Mouse (Mus musculus): ENCODE results near the gene Gm20388. TPM values are rescaled to one million over a fixed set of nuclear protein-coding genes. Genes with fewer than 3 reads are reported as not detected.

The Gm20388 gene
- total RNA-seq, 1 experiment: 27.0 TPM

- TF ChIP-seq CHD2 (IDR thresholded peaks at IDR 0.05; ENCODE audit: low read depth, low read length) (no peak), ZNF384 (IDR thresholded peaks at IDR 0.05; ENCODE audit: low read depth, low read length) (peak; percentile 67), ZC3H11A (IDR thresholded peaks at IDR 0.05; ENCODE audit: borderline replicate concordance, low read depth, low read length) (peak; percentile 83)
Measured at GRCm38 (mm10) chr8:121751407-121751806, 1840.8 kb downstream of the Gm20388 start.

DNA sequence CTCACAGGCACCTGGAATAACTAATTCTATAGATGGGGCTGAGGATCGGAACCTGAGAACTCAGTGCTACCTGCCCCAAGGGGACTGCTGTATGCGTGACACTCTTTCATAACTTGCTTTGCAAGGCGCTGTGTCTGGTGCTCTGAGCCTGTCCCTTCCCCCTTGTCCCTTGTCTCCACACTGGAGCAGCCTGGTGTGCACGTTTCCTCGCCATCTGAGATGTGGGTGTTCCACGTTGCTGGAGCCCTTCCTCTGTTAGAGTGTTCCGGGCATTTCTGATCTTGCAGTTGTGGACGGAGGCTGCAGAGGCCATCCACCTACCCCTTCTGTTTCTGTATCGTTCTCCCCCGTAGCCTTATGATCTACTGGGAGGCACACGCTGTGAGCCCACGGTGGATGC is 1847.8 kb downstream of the Gm20388 start:
- in situ Hi-C loops (cut with MboI; ENCODE audit: low sequenced_read_pairs in 2 of 2, unreplicated experiment in 2 of 2): no loop called here
- Histone ChIP-seq H3K4me1 (ENCODE audit: control insufficient read depth in 2 of 2, insufficient read depth in 2 of 2, low read length in 2 of 2, poor library complexity in 1 of 2) (no peaks in the 10 kb centered on the region), H3K36me3 (ENCODE audit: control insufficient read depth, insufficient read depth, low read length, poor library complexity, severe bottlenecking) (no peaks in the 10 kb centered on the region), H3K9me3 (ENCODE audit: control insufficient read depth, insufficient read depth, low read depth, low read length) (no peaks in the 10 kb centered on the region), H3K9ac (ENCODE audit: insufficient read depth, low read depth, low read length, poor library complexity, severe bottlenecking) (no peak overlapping the region), H3K4me3 (ENCODE audit: insufficient read depth in 1 of 2, low read depth in 1 of 2, low read length in 2 of 2, poor library complexity in 1 of 2, severe bottlenecking in 1 of 2) (no peak overlapping the region), H3K27ac (ENCODE audit: insufficient read depth, low read depth, low read length, poor library complexity, severe bottlenecking) (no peak overlapping the region)
- no peak for DNase-seq (ENCODE audit: low read depth, low spot score)
- TF ChIP-seq HCFC1 (IDR thresholded peaks at IDR 0.05; ENCODE audit: borderline replicate concordance, insufficient read depth, low read length) (no peak), MAFK (IDR thresholded peaks at IDR 0.05; ENCODE audit: insufficient read depth, low read depth, low read length) (no peak), CHD2 (IDR thresholded peaks at IDR 0.05; ENCODE audit: low read depth, low read length) (no peak), ZNF384 (IDR thresholded peaks at IDR 0.05; ENCODE audit: low read depth, low read length) (no peak), ZC3H11A (IDR thresholded peaks at IDR 0.05; ENCODE audit: borderline replicate concordance, low read depth, low read length) (no peak)

More at GRCm38 (mm10) chr8:121751407-121751806, 1840.8 kb downstream of the Gm20388 start:
- DNase-seq (ENCODE audit: low read depth, low spot score): peak; percentile 90
- H3K9me3 ChIP-seq (ENCODE audit: control insufficient read depth, insufficient read depth, low read depth, low read length): no peaks in the 10 kb centered on the region
- H3K27ac ChIP-seq (ENCODE audit: insufficient read depth, low read depth, low read length, poor library complexity, severe bottlenecking): no peak overlapping the region
- in situ Hi-C loops (cut with MboI; ENCODE audit: low sequenced_read_pairs in 2 of 2, unreplicated experiment in 2 of 2): no loop called here
- H3K36me3 ChIP-seq (ENCODE audit: control insufficient read depth, insufficient read depth, low read length, poor library complexity, severe bottlenecking): no peaks in the 10 kb centered on the region
- H3K9ac ChIP-seq (ENCODE audit: insufficient read depth, low read depth, low read length, poor library complexity, severe bottlenecking): no peak overlapping the region
- no peak overlapping the region for H3K4me3 ChIP-seq (ENCODE audit: insufficient read depth in 1 of 2, low read depth in 1 of 2, low read length in 2 of 2, poor library complexity in 1 of 2, severe bottlenecking in 1 of 2)
- H3K4me1 ChIP-seq (ENCODE audit: control insufficient read depth in 2 of 2, insufficient read depth in 2 of 2, low read length in 2 of 2, poor library complexity in 1 of 2): peaks cover 0 to 8% of the 10 kb centered on the region in 2 experiments; a peak in 1 of 4 replicates

DNA sequence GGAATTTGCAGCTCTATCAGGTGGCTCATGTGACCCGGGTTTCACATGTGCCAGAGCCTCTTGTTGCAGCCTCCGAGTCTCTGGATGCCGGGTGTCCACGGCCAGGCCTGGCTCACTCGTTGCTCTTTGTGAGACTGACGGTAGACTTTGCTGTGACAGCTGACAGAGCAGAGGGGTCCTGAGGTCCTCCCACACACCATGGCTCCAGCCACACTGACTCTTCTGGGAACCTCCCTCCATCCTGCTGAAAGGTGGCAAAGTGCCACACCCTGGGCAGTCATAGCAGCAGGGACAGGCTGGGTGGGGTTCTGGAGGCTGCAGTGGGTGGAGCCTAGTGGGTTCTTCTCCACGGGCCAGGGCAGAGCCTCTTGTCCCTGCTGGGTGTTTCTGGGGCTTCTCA is 1849.8 kb downstream of the Gm20388 start:
- no peak for DNase-seq (ENCODE audit: low read depth, low spot score)
- Histone ChIP-seq H3K4me3 (ENCODE audit: insufficient read depth in 1 of 2, low read depth in 1 of 2, low read length in 2 of 2, poor library complexity in 1 of 2, severe bottlenecking in 1 of 2) (no peak overlapping the region), H3K4me1 (ENCODE audit: control insufficient read depth in 2 of 2, insufficient read depth in 2 of 2, low read length in 2 of 2, poor library complexity in 1 of 2) (no peaks in the 10 kb centered on the region), H3K36me3 (ENCODE audit: control insufficient read depth, insufficient read depth, low read length, poor library complexity, severe bottlenecking) (no peaks in the 10 kb centered on the region), H3K9ac (ENCODE audit: insufficient read depth, low read depth, low read length, poor library complexity, severe bottlenecking) (no peak overlapping the region), H3K27ac (ENCODE audit: insufficient read depth, low read depth, low read length, poor library complexity, severe bottlenecking) (no peak overlapping the region), H3K9me3 (ENCODE audit: control insufficient read depth, insufficient read depth, low read depth, low read length) (no peaks in the 10 kb centered on the region)
- TF ChIP-seq CHD2 (IDR thresholded peaks at IDR 0.05; ENCODE audit: low read depth, low read length): no peak
- in situ Hi-C loops (cut with MboI; ENCODE audit: low sequenced_read_pairs in 2 of 2, unreplicated experiment in 2 of 2): no loop called here

DNA sequence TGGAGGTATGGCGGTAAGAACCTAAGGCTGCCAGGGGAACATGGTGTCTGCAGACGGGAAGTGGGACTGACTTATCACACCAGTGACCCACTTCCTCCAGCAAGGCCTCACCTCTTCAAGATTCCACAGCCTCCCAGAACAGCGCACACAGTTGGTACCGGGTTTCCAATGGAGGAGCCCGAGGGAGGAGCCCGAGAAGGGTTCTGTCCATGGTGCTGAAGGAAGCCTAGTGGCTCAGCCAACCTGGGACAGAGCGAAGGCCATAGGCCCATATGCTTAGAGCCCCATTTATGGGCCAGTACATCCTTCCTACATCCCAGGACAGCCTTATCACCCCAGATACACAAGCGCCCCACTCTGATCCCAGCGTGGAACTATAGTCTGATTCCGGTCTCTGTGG is 1850.8 kb downstream of the Gm20388 start:
- TF ChIP-seq CHD2 (IDR thresholded peaks at IDR 0.05; ENCODE audit: low read depth, low read length) (no peak), MAFK (IDR thresholded peaks at IDR 0.05; ENCODE audit: insufficient read depth, low read depth, low read length) (no peak), ZNF384 (IDR thresholded peaks at IDR 0.05; ENCODE audit: low read depth, low read length) (no peak), HCFC1 (IDR thresholded peaks at IDR 0.05; ENCODE audit: borderline replicate concordance, insufficient read depth, low read length) (no peak), ZC3H11A (IDR thresholded peaks at IDR 0.05; ENCODE audit: borderline replicate concordance, low read depth, low read length) (no peak)
- peak; percentile 81 for DNase-seq (ENCODE audit: low read depth, low spot score)
- H3K4me3 ChIP-seq (ENCODE audit: insufficient read depth in 1 of 2, low read depth in 1 of 2, low read length in 2 of 2, poor library complexity in 1 of 2, severe bottlenecking in 1 of 2): no peak overlapping the region
- H3K4me1 ChIP-seq (ENCODE audit: control insufficient read depth in 2 of 2, insufficient read depth in 2 of 2, low read length in 2 of 2, poor library complexity in 1 of 2): no peaks in the 10 kb centered on the region
- H3K9me3 ChIP-seq (ENCODE audit: control insufficient read depth, insufficient read depth, low read depth, low read length): no peaks in the 10 kb centered on the region
- in situ Hi-C loops (cut with MboI; ENCODE audit: low sequenced_read_pairs in 2 of 2, unreplicated experiment in 2 of 2): no loop called here
- no peak overlapping the region for H3K27ac ChIP-seq (ENCODE audit: insufficient read depth, low read depth, low read length, poor library complexity, severe bottlenecking)
- no peaks in the 10 kb centered on the region for H3K36me3 ChIP-seq (ENCODE audit: control insufficient read depth, insufficient read depth, low read length, poor library complexity, severe bottlenecking)
- H3K9ac ChIP-seq (ENCODE audit: insufficient read depth, low read depth, low read length, poor library complexity, severe bottlenecking): no peak overlapping the region

DNA sequence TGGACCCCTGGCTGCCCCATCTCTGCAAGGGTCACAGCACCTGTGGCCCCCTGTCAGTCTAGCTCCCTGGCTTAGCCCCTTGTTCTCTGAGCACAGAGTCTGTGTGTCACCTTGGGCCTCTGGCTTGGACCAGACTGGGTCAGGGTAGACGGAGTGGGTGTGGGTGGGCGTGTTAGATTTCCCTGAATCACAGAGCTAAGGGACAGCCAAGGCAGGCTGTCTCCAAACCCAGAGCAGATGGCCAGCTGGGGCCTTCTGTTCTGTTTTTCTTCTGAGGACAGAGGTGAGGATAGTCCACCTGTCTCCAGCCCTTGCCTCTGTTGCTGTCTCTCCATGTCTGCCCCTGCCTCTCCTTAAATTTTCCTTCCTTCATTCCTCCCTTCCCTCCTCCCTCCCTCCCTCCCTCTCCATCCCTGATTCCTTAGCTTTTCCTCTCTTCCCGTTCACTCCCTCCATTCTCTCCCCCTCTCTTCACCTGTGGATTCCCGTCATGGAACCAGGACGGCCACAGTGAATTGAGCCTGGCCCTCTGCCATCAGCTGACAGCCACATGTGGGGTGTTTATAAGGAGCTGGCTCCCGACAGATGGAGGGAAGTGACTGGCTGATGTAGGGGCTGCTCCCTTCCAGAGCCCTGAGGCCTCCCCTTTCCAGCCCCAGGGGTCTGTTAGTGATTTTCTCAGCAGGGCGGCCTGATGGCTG is 1852.5 kb downstream of the Gm20388 start:
- no peaks in the 10 kb centered on the region for H3K9me3 ChIP-seq (ENCODE audit: control insufficient read depth, insufficient read depth, low read depth, low read length)
- no peaks in the 10 kb centered on the region for H3K4me1 ChIP-seq (ENCODE audit: control insufficient read depth in 2 of 2, insufficient read depth in 2 of 2, low read length in 2 of 2, poor library complexity in 1 of 2)
- TF ChIP-seq MAFK (IDR thresholded peaks at IDR 0.05; ENCODE audit: insufficient read depth, low read depth, low read length) (no peak), HCFC1 (IDR thresholded peaks at IDR 0.05; ENCODE audit: borderline replicate concordance, insufficient read depth, low read length) (no peak), CHD2 (IDR thresholded peaks at IDR 0.05; ENCODE audit: low read depth, low read length) (no peak), ZC3H11A (IDR thresholded peaks at IDR 0.05; ENCODE audit: borderline replicate concordance, low read depth, low read length) (no peak), ZNF384 (IDR thresholded peaks at IDR 0.05; ENCODE audit: low read depth, low read length) (no peak)
- H3K27ac ChIP-seq (ENCODE audit: insufficient read depth, low read depth, low read length, poor library complexity, severe bottlenecking): no peak overlapping the region
- in situ Hi-C loops (cut with MboI; ENCODE audit: low sequenced_read_pairs in 2 of 2, unreplicated experiment in 2 of 2): no loop called here
- no peak overlapping the region for H3K9ac ChIP-seq (ENCODE audit: insufficient read depth, low read depth, low read length, poor library complexity, severe bottlenecking)
- H3K4me3 ChIP-seq (ENCODE audit: insufficient read depth in 1 of 2, low read depth in 1 of 2, low read length in 2 of 2, poor library complexity in 1 of 2, severe bottlenecking in 1 of 2): no peak overlapping the region
- no peaks in the 10 kb centered on the region for H3K36me3 ChIP-seq (ENCODE audit: control insufficient read depth, insufficient read depth, low read length, poor library complexity, severe bottlenecking)
- no peak for DNase-seq (ENCODE audit: low read depth, low spot score)
